Mouse (Mus musculus) thymus, postnatal 10 days (tissue): Measurements from ENCODE around the gene Sfswap.
A peak's percentile ranks its signal among the peaks of the same experiment; 100 is the strongest.
"Not testable (repeated sequence)": the region's sequence is repeated elsewhere in the genome, so short reads cannot be mapped to it uniquely, and the experiment has no call there.

Experiments
- DNase-seq, 2 experiments: peaks; one replicate each; pipeline ENCODE4 v3.0.0; 2021; ENCODE audit warnings: low spot score in 2 of 2

The Sfswap gene

GRCm38 (mm10) chr5:129584583-129585541 is 83.8 kb downstream of the Sfswap start:
- DNase-seq: peak; percentile 36 to 47

GRCm38 (mm10) chr5:129586016-129586415 is 85.0 kb downstream of the Sfswap start:
- peak; percentile 88 to 94 for DNase-seq

- DNase-seq: no peak
These were observed 85.5 kb downstream of the Sfswap start for GRCm38 (mm10) chr5:129586471-129586870.

- no peak for DNase-seq
These were observed 89.9 kb downstream of the Sfswap start for GRCm38 (mm10) chr5:129590915-129591314.

GRCm38 (mm10) chr5:129594116-129595114 is 93.4 kb downstream of the Sfswap start:
- peak; percentile 64 to 90 for DNase-seq

- peak in 1 of 2 experiments; percentile 27 for DNase-seq
These were observed 101.1 kb downstream of the Sfswap start for GRCm38 (mm10) chr5:129602071-129602487.

- no peak for DNase-seq
These were observed 106.5 kb downstream of the Sfswap start for GRCm38 (mm10) chr5:129607476-129607875.

GRCm38 (mm10) chr5:129611060-129611459 is 110.0 kb downstream of the Sfswap start:
- peak in 1 of 2 experiments; percentile 54 for DNase-seq

GRCm38 (mm10) chr5:129620600-129620999 is 119.6 kb downstream of the Sfswap start:
- DNase-seq: not testable (repeated sequence)
